Mouse (Mus musculus) adrenal gland, postnatal 25 days (tissue): ENCODE data around the gene Gm21294. TPM values are rescaled to one million over a fixed set of nuclear protein-coding genes. Genes with fewer than 3 reads are reported as not detected.
A peak's percentile ranks its signal among the peaks of the same experiment; 100 is the strongest.
"Not testable (repeated sequence)": the region's sequence is repeated elsewhere in the genome, so short reads cannot be mapped to it uniquely, and the experiment has no call there.

Experiments used
- DNase-seq: peaks from one replicate; pipeline ENCODE4 v3.0.0; 2021; ENCODE audit warnings: mixed read lengths
- long read RNA-seq: library from polyadenylated mRNA; stranded (forward); transcript quantifications from one replicate; pipeline ENCODE4 v2.0.0, GENCODE M21; 2021
- total RNA-seq: library from RNA; stranded (reverse); gene quantifications from 2 replicates; pipeline ENCODE4 v1.2.3, GENCODE M21; 2021

The Gm21294 gene
- not detected in 2 replicates for total RNA-seq
- long read RNA-seq = 0 reads

DNA sequence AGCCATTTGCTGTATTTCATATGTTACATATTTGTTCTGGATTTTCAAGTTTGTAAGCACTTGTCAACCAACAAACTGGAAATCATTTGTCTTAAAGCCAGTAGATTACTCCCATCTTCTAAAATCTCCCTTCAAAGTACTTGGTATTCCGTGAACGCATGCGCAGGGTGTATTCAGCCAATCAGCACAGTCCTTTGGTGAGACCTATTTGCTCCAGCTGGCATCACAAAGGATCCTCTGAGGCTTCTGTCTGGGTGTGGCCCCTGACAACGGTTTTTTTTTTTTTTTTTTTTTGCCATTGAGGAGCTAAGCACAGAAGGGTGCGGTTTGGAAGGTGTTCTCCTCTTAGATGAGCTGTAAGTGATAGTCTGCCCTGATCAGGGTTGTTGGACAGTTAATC lies at the start of gene Gm21294:
Gene Gm21294, plus strand, starts transcription at position 301 of the 400 bp plus-strand sequence.
- not testable (repeated sequence) for DNase-seq

DNA sequence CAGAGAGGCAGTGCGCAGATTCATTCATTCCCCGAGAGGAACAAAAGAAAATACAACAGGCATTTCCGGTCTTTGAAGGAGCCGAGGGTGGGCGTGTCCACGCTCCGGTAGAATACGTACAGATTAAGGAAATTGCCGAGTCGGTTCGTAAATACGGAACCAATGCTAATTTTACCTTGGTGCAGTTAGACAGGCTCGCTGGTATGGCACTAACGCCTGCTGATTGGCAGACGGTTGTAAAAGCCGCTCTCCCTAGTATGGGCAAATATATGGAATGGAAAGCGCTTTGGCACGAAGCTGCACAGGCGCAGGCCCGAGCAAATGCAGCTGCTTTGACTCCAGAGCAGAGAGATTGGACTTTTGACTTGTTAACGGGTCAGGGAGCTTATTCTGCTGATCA lies 73.6 kb downstream of the Gm21294 start:
- DNase-seq = peak; percentile 0
